Mouse (Mus musculus) olfactory bulb, adult 2 months (tissue): ENCODE results near the gene Spry2.

Experiments
- CTCF ChIP-seq: fragments of 200-500 bp; IDR thresholded peaks from 2 replicates; pipeline ENCODE4 v1.5.1; 2012; ENCODE audit warnings: low read depth, mild to moderate bottlenecking, low read length, moderate library complexity; ENCODE audit not compliant: insufficient read depth
- POLR2A ChIP-seq: fragments of 200-500 bp; IDR thresholded peaks from 2 replicates; pipeline ENCODE4 v1.6.1; 2012; ENCODE audit warnings: mild to moderate bottlenecking, low read depth, low read length, moderate library complexity; ENCODE audit not compliant: insufficient read depth

DNA sequence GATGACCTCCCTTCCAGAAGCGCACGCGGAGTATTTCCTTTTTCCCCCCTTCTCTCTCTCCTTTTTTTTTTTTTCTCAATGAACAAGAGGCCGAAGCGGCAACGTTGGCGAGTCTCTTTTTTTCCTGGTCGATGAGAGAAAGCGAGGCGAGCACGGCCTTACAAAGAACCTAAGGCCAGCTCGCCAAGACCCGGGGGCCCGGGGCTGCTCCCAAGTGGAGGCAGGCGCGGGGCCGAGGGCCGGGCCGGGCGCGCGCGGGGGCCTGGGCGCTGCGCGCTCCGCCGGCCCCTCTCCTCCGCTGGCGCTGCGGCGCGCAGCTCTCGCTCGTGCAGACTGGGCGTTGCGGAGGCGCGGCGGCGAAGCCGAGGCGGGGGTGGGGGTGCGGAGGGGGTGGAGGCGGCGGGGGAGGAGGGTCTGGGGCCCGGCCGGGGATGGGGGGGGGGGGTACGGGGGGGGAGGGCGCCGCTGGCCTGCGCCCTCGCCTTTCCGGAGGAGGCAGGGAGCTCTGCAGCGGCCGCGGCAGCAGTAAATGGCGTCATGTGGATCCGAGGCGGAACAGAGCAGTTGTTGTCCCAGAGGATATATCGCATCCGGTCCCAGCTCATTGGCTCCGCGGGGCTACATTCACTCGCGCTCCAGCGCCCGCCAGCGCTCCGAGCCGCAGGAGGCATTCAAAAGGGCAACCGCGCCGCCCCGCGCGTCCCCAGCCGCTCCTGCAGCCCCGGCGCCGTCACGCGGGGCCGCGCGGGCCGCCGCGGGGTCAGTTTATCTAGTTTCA lies at the start of gene Spry2:
- TF ChIP-seq POLR2A (peak; percentile 60), CTCF (no peak)
